Mouse (Mus musculus) hindlimb bud, embryonic 11.5 days (tissue): ENCODE measurements around the gene Hist1h4h.
"Not testable (repeated sequence)": the region's sequence is repeated elsewhere in the genome, so short reads cannot be mapped to it uniquely, and the experiment has no call there.

Source experiments
- DNase-seq: peaks from one replicate; pipeline ENCODE4 v3.0.0-alpha.2; 2012; ENCODE audit warnings: low read depth, low spot score; ENCODE audit errors: extremely low spot score

The Hist1h4h gene

DNA sequence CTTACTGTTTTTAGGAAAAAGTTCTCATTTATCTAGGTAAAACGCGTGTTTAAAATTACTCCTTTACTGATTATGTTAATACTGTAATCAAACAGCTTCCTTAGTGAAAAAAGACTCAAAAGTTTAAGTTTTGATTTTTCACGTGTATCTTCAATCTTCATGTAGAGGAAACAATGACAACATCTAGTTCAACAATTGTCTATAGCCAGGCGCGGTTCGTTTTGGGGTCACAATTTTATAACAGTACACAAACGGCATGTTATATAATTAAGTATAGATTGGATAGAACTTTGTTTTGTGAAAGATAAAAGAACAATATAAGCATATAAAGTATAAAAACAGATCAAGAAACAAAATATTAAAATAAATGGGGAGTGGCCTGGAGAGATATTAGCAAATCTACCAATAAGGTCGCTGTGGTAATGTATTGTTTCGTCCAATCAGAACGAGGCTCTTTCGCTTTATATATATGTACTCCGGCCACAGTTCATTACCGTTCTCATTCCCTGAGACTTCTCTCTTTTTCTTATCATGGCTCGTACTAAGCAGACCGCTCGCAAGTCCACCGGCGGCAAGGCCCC lies 44.5 kb downstream of the Hist1h4h start, which contains the start of gene Hist1h3d:
Gene Hist1h3d, plus strand, starts transcription at position 493 of the 581 bp plus-strand sequence.
- no peak for DNase-seq

DNA sequence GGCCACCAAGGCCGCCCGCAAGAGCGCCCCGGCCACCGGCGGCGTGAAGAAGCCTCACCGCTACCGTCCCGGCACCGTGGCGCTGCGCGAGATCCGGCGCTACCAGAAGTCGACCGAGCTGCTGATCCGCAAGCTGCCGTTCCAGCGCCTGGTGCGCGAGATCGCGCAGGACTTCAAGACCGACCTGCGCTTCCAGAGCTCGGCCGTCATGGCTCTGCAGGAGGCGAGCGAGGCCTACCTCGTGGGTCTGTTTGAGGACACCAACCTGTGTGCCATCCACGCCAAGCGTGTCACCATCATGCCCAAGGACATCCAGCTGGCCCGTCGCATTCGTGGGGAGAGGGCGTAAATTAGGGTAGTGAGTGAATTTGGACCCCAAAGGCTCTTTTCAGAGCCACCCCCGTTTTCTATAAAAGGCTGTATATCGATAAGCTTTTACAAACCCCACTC lies 45.0 kb downstream of the Hist1h4h start:
- DNase-seq: not testable (repeated sequence)

DNA sequence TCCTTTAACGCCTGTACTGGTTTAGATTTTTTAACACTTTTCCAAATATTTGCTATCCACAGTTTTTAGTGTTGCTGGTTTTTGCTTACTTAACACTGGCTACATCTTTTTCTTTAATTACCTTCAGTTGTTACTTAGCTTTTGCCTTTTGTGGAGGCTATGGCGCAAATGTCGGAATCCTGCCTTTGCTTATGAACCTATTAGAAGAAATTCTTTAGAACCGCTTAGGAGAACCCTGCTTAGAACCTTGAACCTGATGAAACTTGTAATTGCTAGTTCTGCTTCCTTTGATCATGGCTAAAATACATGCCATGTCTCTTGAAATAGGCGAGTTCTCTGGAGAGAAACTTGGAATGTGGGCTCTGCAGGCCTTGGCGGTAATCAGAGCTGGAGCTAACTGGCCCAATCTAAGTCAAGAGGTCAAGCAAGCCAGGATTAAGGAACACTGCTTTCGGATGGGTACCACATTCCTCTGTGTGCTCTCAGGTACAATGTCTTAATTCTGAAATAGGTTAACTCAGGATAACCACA lies 45.6 kb downstream of the Hist1h4h start:
- DNase-seq: no peak

DNA sequence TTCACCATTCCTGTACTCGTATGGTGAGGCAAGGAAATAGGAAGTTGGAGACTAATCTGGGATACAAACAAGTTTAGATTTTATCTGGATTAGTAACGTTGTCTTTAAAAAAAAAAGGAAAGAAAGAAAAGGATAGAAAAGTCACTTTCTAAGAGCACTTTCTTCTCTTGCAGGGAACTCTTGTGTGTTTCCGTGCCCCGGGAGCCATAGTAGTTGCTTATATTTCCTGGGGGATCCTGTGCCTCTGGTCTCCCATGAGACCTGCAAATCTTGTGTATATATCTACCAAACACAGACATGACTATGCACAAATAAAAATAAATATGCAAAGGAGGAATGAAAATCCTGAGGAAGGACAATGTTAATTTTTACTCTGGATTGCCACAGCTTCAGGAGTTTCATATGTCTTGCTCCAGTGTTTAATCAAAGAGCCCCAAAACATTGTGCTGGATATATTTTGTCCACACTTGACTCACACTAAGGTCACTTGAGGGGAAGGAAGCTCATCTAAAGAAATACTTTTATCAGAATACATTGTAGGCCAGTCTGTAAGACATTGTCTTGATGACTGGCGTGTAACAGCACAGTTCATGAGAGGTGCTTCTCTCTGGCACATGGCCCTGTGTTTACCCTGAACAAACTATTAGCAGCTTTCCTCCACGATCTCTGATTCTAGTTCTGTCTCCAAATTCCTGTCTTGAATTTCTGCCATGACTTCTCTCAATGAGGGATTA lies 46.2 kb downstream of the Hist1h4h start:
- DNase-seq: no peak

DNA sequence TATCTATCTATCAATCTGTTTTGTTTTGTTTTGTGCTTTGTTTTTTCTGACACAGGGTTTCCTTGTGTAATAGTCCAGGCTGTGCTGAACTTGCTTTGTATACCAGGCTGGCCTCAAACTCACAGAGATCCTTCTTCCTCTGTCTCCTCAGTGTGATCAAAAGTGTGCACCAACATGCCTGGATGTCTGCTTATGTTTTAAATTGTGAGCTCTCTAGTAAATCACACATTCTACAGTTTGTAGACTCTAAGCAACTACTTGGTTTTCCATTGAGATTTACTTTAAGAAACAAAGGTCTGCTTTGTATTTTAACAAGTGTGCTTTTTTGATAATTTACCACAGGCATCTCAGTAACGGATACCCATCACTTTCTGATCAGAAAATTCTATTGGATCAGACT lies 47.0 kb downstream of the Hist1h4h start:
- DNase-seq: no peak
